Mouse (Mus musculus): ENCODE measurements around the gene Hdlbp. TPM values are rescaled to one million over a fixed set of nuclear protein-coding genes. Genes with fewer than 3 reads are reported as not detected.

The Hdlbp gene
- polyA plus RNA-seq, 1 experiment from 2014 or later: 104 TPM

GRCm38 (mm10) chr1:93439321-93439720 lies 39.3 kb downstream of the Hdlbp start:
- Histone ChIP-seq H3K4me1 (peaks cover 8% of the 10 kb centered on the region), H3K27me3 (no peaks in the 10 kb centered on the region), H3K36me3 (peaks cover 38% of the 10 kb centered on the region), H3K9ac (replicated peaks) (no peak overlapping the region), H3K4me3 (no peak overlapping the region), H3K27ac (replicated peaks) (no peak overlapping the region), H3K4me2 (replicated peaks) (no peak overlapping the region), H3K9me3 (no peaks in the 10 kb centered on the region)
- WGBS: 97% methylated on average over 1 of the region's 1 CpGs
- ATAC-seq (ENCODE audit: low FRiP score, low read depth): no peak

GRCm38 (mm10) chr1:93432087-93432486 lies 46.5 kb downstream of the Hdlbp start:
- Histone ChIP-seq H3K4me1 (no peaks in the 10 kb centered on the region), H3K9me3 (no peaks in the 10 kb centered on the region), H3K27ac (replicated peaks) (no peak overlapping the region), H3K27me3 (no peaks in the 10 kb centered on the region), H3K36me3 (peaks cover 50% of the 10 kb centered on the region), H3K9ac (replicated peaks) (no peak overlapping the region), H3K4me3 (no peak overlapping the region), H3K4me2 (replicated peaks) (no peak overlapping the region)
- 87% methylated on average over 6 of the region's 6 CpGs for WGBS
- ATAC-seq (ENCODE audit: low FRiP score, low read depth): no peak

GRCm38 (mm10) chr1:93403403-93403802 lies 75.2 kb downstream of the Hdlbp start:
- Histone ChIP-seq H3K9ac (replicated peaks) (no peak overlapping the region), H3K4me3 (no peak overlapping the region), H3K27me3 (peaks cover 9% of the 10 kb centered on the region; the same call in 1 of the 2 replicates), H3K27ac (replicated peaks) (no peak overlapping the region), H3K36me3 (peaks cover 22% of the 10 kb centered on the region), H3K4me1 (no peaks in the 10 kb centered on the region), H3K9me3 (no peaks in the 10 kb centered on the region), H3K4me2 (replicated peaks) (no peak overlapping the region)
- ATAC-seq (ENCODE audit: low FRiP score, low read depth): no peak
- WGBS: 85% methylated on average over 4 of the region's 4 CpGs

- H3K4me1 ChIP-seq: no peaks in the 10 kb centered on the region
- peak overlapping the region; percentile 37 for H3K4me2 ChIP-seq (replicated peaks)
- ATAC-seq (ENCODE audit: low FRiP score, low read depth): no peak
- H3K36me3 ChIP-seq: peaks cover 3% of the 10 kb centered on the region; the same call in 1 of the 2 replicates
- H3K27me3 ChIP-seq: peaks cover 9% of the 10 kb centered on the region; the same call in 1 of the 2 replicates
- WGBS: 22% methylated on average over 38 of the region's 38 CpGs
- H3K9me3 ChIP-seq: no peaks in the 10 kb centered on the region
- H3K27ac ChIP-seq (replicated peaks): no peak overlapping the region
- H3K9ac ChIP-seq (replicated peaks): no peak overlapping the region
- H3K4me3 ChIP-seq: peak overlapping the region; percentile 18; the same call in 1 of the 2 replicates
Measured at GRCm38 (mm10) chr1:93401191-93402052, 77.2 kb downstream of the Hdlbp start.

- Histone ChIP-seq H3K4me2 (replicated peaks) (no peak overlapping the region), H3K36me3 (no peaks in the 10 kb centered on the region), H3K9ac (replicated peaks) (no peak overlapping the region), H3K27ac (replicated peaks) (no peak overlapping the region), H3K27me3 (no peaks in the 10 kb centered on the region), H3K4me3 (no peak overlapping the region), H3K9me3 (no peaks in the 10 kb centered on the region), H3K4me1 (no peaks in the 10 kb centered on the region)
- no peak for ATAC-seq (ENCODE audit: low FRiP score, low read depth)
- 75% methylated on average over 2 of the region's 2 CpGs for WGBS
Measured at GRCm38 (mm10) chr1:93388906-93389305, 89.7 kb downstream of the Hdlbp start.

- H3K4me2 ChIP-seq (replicated peaks): no peak overlapping the region
- no peaks in the 10 kb centered on the region for H3K4me1 ChIP-seq
- H3K4me3 ChIP-seq: no peak overlapping the region
- H3K27me3 ChIP-seq: no peaks in the 10 kb centered on the region
- no peaks in the 10 kb centered on the region for H3K36me3 ChIP-seq
- no peak overlapping the region for H3K9ac ChIP-seq (replicated peaks)
- H3K27ac ChIP-seq (replicated peaks): no peak overlapping the region
- ATAC-seq (ENCODE audit: low FRiP score, low read depth): no peak
- WGBS: 91% methylated on average over 2 of the region's 2 CpGs
- no peaks in the 10 kb centered on the region for H3K9me3 ChIP-seq
Measured at GRCm38 (mm10) chr1:93387198-93387597, 91.4 kb downstream of the Hdlbp start.

GRCm38 (mm10) chr1:93379117-93379516 lies 99.5 kb downstream of the Hdlbp start:
- Histone ChIP-seq H3K4me2 (replicated peaks) (no peak overlapping the region), H3K9ac (replicated peaks) (no peak overlapping the region), H3K27ac (replicated peaks) (no peak overlapping the region), H3K27me3 (no peaks in the 10 kb centered on the region), H3K9me3 (no peaks in the 10 kb centered on the region), H3K4me1 (no peaks in the 10 kb centered on the region), H3K4me3 (no peak overlapping the region), H3K36me3 (no peaks in the 10 kb centered on the region)
- WGBS: 79% methylated on average over 5 of the region's 5 CpGs
- no peak for ATAC-seq (ENCODE audit: low FRiP score, low read depth)

GRCm38 (mm10) chr1:93377307-93377706 lies 101.3 kb downstream of the Hdlbp start:
- H3K9me3 ChIP-seq: no peaks in the 10 kb centered on the region
- no peaks in the 10 kb centered on the region for H3K27me3 ChIP-seq
- H3K36me3 ChIP-seq: no peaks in the 10 kb centered on the region
- WGBS: 74% methylated on average over 5 of the region's 5 CpGs
- H3K4me1 ChIP-seq: no peaks in the 10 kb centered on the region
- H3K4me3 ChIP-seq: no peak overlapping the region
- H3K4me2 ChIP-seq (replicated peaks): no peak overlapping the region
- no peak overlapping the region for H3K9ac ChIP-seq (replicated peaks)
- no peak for ATAC-seq (ENCODE audit: low FRiP score, low read depth)
- H3K27ac ChIP-seq (replicated peaks): no peak overlapping the region

- 79% methylated on average over 4 of the region's 4 CpGs for WGBS
- H3K27ac ChIP-seq (replicated peaks): no peak within 1 kb of the TSS
- H3K27me3 ChIP-seq: no peaks in the 10 kb centered on the region
Measured at GRCm38 (mm10) chr1:93373665-93374064, 105.0 kb downstream of the Hdlbp start, which contains the start of gene Ano7. TSS of gene Ano7 (plus strand) at chr1:93373930.

GRCm38 (mm10) chr1:93365641-93366040 lies 113.0 kb downstream of the Hdlbp start:
- no peaks in the 10 kb centered on the region for H3K4me1 ChIP-seq
- no peak overlapping the region for H3K4me3 ChIP-seq
- no peaks in the 10 kb centered on the region for H3K27me3 ChIP-seq
- no peak overlapping the region for H3K27ac ChIP-seq (replicated peaks)
- no peak overlapping the region for H3K9ac ChIP-seq (replicated peaks)
- no peak overlapping the region for H3K4me2 ChIP-seq (replicated peaks)
- peaks cover 66% of the 10 kb centered on the region for H3K36me3 ChIP-seq
- 96% methylated on average over 6 of the region's 6 CpGs for WGBS
- ATAC-seq (ENCODE audit: low FRiP score, low read depth): no peak
- H3K9me3 ChIP-seq: no peaks in the 10 kb centered on the region

More at GRCm38 (mm10) chr1:93373665-93374064, 105.0 kb downstream of the Hdlbp start, which contains the start of gene Ano7:
- Histone ChIP-seq H3K9me3 (no peaks in the 10 kb centered on the region), H3K9ac (replicated peaks) (no peak within 1 kb of the TSS), H3K36me3 (no peaks in the 10 kb centered on the region), H3K4me3 (no peak within 1 kb of the TSS), H3K4me2 (replicated peaks) (no peak within 1 kb of the TSS), H3K4me1 (no peaks in the 10 kb centered on the region)
- ATAC-seq (ENCODE audit: low FRiP score, low read depth): no peak

GRCm38 (mm10) chr1:93362661-93363060 lies 116.0 kb downstream of the Hdlbp start:
- no peak for ATAC-seq (ENCODE audit: low FRiP score, low read depth)
- H3K27me3 ChIP-seq: no peaks in the 10 kb centered on the region
- no peak overlapping the region for H3K27ac ChIP-seq (replicated peaks)
- H3K4me1 ChIP-seq: no peaks in the 10 kb centered on the region
- no peak overlapping the region for H3K9ac ChIP-seq (replicated peaks)
- 85% methylated on average over 4 of the region's 4 CpGs for WGBS
- H3K9me3 ChIP-seq: no peaks in the 10 kb centered on the region
- peaks cover 88% of the 10 kb centered on the region for H3K36me3 ChIP-seq
- no peak overlapping the region for H3K4me2 ChIP-seq (replicated peaks)
- no peak overlapping the region for H3K4me3 ChIP-seq
